Mouse (Mus musculus) Muller cell, postnatal 12 days (primary cell): ENCODE measurements around the gene Cfap74.

Experiments
- DNase-seq: peaks from one replicate; pipeline ENCODE4 v3.0.0-alpha.2; 2015; ENCODE audit errors: inconsistent ontology term

Gene Cfap74

DNA sequence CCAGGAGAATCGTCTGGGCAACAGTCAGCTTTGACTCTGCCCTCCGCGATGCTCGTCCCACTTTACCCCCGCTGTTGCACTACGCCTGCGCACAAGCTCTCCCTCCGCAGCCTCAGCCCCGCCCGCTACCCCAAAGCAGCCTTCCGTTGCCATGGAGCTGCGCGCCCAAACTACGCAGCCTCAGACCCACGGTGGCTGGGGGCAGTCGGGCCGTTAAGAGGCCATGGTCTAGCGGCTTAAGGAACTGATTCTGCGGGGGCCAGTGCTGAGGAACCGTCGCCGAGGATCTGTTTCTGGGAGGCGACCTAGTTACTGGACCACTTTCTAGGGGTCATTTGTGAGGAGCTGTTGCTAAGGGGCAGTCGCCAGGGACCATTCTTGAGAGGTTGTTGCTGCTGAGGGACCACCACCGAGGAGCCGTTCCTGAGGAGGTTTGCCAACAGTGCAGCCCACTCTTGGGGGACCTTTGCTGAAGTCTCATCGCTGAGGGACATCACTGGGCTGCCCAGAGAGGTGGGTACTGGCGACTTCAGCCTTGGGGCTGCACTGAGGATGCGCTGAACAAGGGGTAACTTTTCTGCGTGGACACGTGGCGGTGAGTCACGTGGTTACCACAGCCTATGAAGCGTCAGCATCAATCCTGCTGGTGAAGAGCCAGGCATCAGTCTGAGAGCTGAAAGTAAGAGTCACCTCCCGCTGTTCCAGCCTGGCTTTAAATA, at the start of gene Cfap74:
Gene Cfap74 (plus strand): TSS at position 133 of the 719 bp plus-strand sequence.
- DNase-seq: peak; percentile 89

DNA sequence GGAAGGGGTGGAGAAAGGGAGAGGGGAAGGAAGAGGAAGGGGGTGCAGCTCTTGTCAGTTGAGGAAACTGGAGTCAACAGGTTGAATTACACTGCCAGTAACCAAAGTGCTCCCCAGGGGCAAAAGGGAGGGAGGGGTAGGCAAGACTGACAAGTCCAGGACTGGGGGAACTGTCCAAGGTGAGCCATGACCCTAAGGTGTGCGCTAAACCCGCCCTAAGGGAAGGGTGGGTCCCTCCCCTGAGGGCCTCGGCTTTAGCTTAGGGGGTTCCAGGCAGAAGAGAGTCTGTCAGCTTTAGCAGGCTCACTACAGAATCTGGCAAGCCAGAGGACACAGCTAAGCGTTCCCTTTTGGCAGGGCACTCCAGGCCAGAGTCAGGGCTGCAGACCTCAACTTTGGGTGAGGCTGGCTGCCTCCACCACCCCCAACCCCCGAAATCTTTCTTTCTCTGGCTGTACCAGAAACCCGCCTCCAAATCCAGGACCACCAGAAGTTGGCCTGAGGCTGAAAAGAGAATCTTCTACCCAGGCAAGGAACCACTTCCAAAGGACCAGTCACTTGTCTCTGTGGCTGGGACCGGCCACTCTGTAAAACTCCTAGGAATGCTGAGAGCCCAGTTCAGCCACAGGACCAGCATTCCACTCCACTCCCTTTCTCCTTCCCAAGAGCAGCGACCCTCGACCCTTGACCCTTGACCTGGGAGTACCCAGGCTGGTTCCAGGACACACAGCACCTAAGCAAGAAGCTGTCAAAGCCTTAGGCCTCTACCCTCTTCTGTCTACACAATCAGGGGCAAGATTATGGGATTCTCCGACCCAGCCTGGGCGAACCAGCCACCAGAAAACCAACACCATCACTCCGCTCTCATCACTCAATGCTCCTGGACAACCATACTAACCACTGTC, 49.2 kb upstream of the Cfap74 start:
- no peak for DNase-seq

DNA sequence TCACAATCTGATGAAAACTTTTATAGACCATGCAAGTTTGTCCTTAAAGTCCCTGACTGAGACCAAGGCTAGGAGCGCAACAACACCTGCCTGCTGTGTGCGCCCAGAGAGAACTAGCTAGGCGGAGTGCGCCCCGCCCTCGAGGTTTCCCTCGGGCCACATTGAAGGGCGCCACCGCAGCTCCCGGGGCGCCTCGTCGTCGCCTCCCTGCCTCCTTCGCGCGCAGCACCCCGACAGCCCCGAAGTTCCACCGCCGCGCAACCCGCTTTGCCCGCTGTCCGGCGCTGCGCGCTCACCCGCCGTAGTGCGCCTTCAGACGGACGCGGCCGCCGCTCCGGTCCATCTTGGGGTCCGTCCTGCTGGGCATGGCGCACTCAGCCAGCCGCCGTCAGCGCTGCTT, 48.1 kb upstream of the Cfap74 start:
- DNase-seq: peak; percentile 3

DNA sequence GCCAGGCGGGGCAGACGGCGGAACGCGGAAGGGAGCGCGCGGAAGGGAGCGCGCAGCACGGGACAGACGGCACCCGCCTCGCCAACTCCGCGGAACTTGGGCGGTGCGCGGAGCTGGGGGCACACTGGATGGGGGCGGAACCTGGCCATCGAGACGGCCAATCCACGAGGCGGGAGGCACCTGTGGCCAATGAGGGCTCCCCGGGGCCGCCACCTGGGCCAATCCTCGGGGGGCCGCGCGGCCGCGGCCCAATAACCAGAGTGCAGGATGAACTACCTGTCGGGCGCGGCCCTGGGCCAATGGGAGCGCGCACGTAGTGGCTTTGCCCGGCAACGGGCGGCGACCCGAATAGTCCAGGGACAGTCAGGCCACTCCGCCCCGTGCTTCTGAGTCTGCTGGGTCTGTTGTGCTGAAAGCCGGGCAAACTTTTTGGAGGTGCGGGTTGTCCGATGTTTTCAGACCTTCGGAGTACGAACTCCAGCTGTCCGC, 47.6 kb upstream of the Cfap74 start, which contains the start of gene Prkcz:
Gene Prkcz (minus strand): TSS at position 59 of the 489 bp plus-strand sequence.
- peak; percentile 68 for DNase-seq

DNA sequence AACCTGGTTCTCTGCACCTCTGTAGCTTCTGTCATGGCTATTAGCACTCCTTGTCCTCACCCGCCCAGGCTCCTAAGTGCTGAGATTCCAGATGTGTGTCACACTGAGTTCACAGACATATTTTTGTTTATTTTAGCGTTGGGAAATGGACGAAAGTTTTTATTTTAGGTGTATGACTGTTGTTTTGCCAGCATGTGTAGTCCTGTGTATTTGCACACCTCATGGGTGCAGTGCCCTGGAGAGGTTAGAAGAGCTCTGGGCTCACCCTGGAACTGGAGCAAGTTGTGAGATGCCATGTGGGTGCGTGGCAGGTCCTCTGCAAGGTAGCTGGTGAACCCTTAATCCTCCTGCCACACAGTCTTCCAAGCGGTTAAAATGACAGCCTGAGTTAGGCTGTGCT, 46.5 kb upstream of the Cfap74 start:
- DNase-seq: no peak

DNA sequence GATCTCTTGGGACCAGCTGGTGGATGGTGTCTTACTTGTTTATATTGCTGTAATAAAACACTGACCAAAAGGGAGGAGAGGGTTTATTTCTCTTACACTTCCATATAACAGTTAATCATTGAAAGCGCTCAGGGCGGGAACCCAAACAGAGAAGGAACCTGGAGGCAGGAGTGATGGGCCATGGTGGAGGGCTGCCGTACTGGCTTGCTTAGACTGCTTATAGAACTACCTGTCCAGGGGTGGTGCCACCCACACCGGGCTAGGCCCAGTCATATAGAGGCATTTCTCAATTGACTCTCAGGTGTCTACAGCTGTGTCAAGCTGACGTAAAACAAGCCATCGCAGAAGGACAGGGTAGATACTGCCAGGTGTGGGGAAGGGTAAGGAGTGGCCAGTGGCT, 42.2 kb upstream of the Cfap74 start:
- no peak for DNase-seq

DNA sequence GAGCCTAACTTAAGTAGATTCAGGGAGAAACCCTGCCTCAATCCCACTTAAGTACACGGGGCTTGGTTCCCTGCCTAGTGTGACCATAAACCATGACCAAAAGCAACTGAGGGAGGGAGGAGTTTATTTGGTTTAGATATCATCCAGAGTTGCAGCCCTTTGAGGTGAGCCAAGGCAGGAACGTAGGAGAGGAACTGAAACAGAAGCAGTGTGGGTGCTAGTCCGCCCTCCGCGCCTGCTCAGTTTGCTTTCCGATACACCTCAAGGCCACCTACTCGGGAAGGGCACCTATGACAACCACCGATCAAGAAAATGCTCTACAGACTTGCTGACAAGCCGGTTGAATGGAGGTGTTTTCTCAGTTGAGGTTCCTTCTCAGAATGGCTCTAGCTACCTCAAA, 41.3 kb upstream of the Cfap74 start:
- DNase-seq: no peak

DNA sequence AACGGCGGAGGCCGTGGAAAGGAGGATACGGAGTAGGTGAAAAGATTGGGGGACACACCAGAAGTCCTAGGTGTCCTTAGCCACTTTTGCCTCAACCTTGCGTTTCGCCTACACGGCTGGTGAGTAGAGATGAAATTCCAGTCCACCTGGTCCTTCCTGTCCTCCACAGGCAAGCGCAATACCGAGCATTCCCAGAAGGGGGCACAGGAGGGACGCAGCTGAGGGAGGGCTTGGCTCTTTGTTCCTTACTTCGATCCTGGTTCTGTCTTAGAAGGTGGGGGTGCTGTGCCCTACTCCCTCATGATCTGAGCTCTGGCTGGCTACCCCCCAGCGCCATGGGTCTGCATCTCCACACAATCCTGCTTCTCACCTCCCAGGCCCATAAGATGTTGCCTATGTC, 40.3 kb upstream of the Cfap74 start:
- DNase-seq: peak; percentile 56

DNA sequence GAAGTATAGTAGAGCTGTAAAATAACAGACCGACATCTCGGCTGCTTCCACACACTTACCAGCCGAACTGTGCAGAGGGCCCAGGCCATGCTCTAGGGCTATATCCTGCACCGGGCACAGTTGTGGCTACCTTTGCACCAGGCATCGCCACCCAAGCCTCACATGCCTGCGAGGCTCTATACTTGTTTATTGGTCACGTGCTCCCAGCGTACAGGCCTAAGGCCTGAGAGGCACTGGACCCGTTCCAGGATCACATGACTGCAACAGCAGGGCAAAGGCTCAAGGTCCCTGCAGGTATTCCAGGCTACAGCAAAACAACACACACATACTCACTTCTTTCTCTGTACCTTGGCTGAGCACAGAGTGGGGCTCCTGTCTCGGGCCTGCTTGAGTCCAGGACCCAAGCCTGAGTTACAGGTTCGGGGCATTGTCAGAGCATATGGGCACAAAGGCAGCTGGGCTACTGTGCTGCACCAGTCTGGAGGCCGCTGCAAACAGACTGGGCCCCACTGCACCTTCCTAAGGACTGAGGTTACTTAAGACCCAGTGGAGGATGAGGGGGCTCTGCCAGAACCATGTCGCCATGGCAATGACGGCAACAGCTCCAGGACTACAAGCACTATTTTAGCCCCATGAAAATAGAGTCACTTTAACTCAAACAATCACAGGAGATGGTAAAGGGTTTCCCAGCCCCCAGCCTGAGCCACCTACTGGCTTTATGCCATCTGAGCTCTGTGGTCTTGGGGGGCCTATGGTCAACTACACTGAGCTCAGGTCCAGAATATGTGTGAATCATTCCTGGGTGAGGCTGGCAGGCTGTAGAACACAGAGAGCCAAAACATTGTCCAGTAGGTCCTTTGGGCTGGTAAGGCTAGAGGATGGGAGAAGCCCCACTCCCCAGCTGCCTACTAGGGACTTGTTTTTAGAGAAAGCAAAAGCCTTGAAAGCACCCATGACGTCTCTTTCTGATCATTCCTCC, 38.0 kb upstream of the Cfap74 start:
- DNase-seq: no peak

DNA sequence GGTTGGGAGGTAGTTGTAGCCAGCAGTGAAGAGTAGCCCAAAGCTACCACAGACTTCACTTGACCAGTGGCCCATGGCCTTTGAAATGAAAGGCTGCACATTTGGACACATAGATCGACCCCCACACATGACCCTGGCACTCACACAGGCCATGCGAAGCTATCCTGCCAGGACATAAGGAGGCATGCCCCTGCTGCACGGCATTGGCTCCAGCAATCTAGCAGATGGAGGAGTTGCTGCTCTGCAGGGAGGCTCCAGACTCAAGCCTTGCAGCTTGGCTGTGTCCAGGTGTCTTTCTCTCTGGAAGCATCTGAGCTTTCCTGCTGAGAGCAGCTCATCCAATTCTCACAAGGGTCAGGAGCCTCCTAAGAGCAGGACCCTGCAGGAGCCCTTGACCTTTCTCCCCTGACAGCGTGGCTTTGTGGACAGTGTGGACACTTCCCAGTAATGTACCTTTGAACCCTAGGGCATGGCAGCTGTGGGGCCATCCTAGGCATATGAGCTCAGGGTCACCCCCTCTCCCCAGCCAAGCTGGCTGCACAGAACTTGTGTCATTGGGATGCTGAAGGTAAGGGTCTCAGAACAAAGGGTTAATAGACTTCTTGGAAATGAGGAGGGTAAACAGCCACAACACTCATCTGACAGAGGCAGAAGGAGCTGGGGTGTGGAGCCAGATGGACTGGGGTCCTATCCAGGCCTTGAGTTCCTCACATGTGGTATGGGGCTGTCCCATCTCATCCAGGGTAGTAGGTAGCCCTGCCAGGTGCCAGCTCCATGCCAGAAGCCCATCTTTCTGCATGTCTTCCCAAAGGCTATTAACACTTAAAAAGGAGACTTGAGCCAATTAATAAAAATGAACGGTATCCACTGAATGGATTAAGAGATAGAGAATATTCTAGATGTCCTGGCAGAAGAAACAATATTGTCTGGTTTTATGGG, 36.9 kb upstream of the Cfap74 start:
- no peak for DNase-seq

DNA sequence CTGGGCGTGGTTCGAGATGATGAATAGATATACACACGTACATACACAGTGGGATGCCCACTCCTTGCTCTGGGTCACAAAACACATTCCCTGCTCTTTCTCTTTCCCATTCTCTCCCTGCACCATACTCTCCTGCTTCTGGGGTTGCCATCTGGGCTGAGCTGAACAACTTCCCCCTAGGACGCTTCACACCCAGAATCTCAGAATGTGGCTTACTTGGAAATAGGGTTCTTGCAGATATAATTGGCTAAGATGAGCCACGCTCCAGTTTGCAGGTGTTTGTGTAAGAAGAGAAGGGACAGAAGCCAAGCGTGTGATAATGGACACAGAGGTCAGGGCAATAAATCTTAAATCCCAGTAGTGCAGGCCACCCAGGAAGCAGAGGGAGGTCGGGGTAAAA, 27.0 kb upstream of the Cfap74 start:
- no peak for DNase-seq

DNA sequence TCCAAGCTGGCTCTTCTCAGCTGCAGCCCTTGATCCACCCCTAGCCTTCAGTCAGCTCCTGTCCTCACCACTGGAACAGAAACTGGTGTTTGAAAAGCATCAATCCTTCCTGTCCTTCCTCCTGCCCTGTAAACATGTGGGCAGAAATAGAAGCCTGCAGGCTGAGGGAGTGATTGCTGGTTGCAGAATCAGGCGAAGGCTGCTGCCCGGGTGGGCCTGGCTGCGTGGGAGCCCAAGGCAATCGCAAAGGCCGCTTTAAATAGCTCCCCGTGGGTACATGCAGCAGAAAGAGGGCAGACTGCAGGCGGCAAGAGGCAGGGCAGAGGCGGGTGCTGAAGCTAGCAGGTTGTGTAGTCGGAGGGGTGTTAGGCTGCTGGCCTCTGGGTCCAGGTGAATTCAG, 26.2 kb upstream of the Cfap74 start:
- DNase-seq: no peak

DNA sequence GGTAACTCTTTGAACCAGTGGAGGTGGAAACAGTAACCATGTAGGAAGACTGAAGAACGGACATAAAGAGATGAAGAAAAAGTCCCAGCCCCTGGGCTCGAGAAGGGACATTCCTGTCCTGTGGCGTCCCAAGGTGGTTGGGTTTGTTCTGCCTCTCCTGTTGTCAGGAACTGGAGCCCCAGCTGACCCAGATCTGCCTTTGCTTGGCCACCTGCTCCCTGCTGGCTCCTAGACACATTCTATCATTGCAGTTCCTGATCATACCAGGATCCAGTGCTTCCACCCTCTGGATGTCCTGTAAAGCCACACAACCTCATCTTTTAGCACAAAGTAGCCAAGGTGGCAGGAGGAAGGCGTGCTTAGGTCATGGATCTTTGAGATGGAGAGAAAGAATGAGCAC, 25.7 kb upstream of the Cfap74 start:
- DNase-seq: no peak

DNA sequence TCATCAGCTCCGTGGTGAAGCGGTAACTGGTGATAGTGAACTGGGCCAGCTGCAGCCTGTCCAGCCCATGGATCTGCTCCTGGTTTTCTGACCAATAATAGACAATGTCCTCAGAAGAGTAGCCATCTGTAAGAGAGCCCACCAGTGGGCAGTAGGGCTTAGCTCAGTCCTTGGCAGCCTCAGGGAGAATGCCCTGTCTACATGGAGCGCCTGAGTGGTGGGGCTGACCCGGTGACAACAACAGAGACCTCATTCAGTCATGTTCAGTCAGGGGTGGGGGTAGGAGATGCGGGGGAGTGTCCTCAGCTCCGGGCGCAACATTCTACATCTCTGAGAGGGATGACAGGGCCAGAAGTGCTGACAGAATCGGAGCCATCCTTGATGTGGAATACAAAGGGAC, 21.8 kb upstream of the Cfap74 start:
- DNase-seq: peak; percentile 26

DNA sequence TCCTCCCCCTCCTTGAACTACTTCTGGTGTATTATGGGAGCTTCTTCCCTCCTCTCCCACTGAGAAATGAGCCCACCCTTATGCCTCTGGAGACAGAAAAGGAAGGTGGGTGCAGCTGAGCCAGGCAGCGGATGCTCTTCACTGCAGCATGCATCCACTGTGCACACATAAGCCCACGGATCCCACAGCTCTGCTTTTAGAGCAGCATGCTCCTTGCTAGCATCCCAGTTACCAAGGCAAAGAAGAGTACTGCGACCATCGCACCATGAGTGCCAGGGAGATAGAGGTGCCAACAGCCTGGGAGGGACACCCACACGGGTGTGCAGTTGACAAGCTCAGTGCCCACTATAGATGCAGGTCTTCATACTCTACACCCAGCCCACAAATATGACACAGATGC, 13.5 kb upstream of the Cfap74 start:
- no peak for DNase-seq

DNA sequence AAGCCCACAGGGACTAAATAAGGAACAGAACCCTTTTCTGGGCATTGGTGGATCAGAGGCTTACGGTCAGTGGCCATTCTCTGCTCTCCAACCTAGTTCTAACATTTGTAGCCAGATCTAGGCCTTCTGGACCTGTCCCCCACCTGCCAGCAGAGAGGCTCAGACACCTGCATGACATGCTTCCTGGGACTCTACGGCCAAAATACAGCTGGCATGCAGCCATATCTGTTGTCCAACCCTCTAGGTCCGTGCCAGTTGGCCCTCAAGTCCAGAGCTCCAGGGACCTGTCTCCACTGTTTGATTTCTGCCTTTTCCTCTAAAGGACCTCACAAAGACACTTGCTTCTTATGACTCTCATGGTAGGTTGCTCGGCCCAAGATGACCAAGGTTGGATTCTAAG, 12.2 kb upstream of the Cfap74 start:
- no peak for DNase-seq

DNA sequence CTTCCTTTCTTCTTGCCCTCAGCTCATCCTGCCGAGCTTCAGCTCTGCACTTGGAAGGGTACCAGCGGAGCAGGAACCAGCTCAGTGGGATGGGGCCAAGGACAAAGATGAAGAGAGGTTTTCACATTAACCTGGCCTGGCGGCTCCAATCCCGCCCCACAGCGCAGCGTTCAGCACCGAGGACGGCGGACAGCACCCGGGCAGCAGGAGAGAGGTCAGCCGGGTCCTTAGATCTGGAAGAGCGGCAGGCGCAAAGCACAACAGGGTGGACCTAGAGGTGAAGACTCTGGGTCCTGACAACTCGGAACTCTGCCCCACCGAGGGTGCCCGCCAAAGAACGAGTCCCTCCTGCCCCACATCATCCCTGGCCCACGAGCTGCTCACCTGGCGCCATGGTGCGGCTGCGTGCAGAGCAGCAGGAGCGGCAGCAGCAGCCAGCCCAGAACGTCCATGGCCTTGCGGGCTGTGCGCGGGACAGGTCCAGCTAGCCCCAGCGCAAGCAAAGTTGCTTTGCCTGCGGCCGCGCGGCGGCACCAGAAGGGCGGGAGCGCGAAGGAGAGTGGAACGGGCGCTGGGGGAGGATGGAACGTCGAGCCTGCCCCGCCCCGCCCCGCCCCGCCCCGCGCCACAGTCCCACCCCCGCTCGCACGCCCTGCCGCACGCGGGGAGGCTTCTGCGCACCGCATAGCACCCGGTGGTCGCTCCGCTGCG, 11.3 kb upstream of the Cfap74 start, which contains the start of gene Gabrd:
Gene Gabrd (minus strand): TSS at position 602 of the 711 bp plus-strand sequence.
- DNase-seq: peak; percentile 69

DNA sequence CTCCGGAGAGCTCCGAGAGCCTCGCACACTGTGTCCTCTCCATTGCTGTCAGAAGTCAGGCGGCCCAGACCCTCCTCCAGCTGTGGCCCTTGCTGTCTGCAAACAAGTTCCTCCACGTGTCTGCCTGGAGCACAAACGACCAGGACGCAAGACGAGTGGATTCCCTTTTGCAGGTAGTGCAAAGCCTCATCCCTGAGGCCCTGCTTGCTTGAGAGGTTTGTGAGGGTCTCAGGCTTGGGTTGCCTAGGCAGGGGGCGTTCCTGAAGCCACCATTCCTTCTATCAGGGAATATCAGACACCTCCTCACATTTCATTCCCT, 10.8 kb upstream of the Cfap74 start:
- no peak for DNase-seq

DNA sequence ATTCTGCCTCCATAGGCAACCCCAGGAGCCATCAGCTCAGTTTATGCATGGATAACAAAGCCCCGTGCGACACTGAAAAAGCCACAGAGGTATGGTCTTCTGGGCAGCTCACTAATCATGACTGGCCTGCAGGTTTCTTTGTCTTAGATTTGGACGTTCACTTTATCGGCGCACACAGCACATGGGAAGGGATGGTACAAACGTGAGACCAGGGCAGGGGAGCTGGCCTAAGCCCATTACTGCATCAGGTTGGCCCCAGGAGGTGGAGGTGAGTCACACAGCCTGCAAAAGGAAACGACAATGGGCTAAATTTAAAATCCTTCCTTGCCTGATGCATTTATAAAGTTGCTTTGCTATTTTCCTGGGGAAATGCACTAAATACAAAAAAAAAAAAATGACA, 7.9 kb upstream of the Cfap74 start:
- no peak for DNase-seq

DNA sequence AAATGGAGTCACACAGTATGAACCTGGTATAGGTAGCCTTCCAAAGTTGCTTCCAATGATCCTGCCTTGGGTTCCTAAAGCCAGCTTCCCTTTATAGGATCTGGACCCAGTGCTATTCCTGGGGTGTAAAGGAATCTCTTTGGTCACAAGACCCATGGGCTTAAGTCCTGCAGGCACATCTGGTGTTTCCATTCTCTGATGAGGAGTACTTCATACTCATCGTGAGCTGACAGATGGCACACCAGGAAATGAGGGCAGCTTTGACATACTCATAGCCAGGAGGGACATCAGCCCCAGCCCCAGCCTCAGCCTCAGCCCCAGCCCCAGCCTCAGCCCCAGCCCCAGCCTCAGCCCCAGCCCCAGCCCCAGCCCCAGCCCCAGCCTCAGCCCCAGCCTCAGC, 6.5 kb upstream of the Cfap74 start:
- no peak for DNase-seq
